Mouse (Mus musculus): ENCODE measurements at regions not wholly inside any gene's neighbourhood (a gene's known extent, or its start where the extent isn't known, plus 50 kb on each side); places are given as distances from the start of the nearest gene placed in this dataset.

DNA sequence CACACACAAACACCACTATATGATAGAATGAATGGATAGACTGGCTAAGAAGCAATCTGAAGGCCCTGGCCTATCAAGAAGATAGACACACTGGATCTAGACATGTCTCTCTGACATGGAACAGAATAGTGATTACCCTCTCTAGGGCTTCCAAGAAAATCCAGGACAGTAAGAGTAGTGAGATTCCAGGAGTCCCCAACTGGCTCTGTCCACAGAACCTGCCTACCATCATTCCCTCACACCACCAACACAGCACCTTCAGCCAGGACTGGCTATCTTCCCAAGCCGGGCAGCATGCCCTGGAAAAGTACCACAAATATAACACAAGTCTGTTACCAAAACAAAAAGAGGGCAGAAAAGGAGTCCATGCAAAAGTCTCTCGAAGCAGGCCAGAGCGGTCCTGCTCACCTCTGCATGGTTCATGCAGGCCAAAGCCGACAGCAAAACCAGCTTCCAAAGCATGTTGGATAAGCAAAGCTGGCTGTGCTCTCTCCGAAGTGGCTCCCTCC lies 59.8 kb downstream of the Mrm1 start:
- TF ChIP-seq MAFK (IDR thresholded peaks at IDR 0.05; ENCODE audit: insufficient read depth, low read depth, low read length) = no peak
- no peak for TF ChIP-seq HCFC1 (IDR thresholded peaks at IDR 0.05; ENCODE audit: borderline replicate concordance, insufficient read depth, low read length)
- TF ChIP-seq CHD2 (IDR thresholded peaks at IDR 0.05; ENCODE audit: low read depth, low read length) = no peak
- no peak for TF ChIP-seq ZC3H11A (IDR thresholded peaks at IDR 0.05; ENCODE audit: borderline replicate concordance, low read depth, low read length)
- no peak for TF ChIP-seq ZNF384 (IDR thresholded peaks at IDR 0.05; ENCODE audit: low read depth, low read length)
